Mouse (Mus musculus) stomach, postnatal 0 days (tissue): ENCODE measurements around the gene Prmt3. TPM values are rescaled to one million over a fixed set of nuclear protein-coding genes. Genes with fewer than 3 reads are reported as not detected.

ENCODE experiments used
- ATAC-seq: fragments of 200-750 bp; cut with Nextera tagmentation; 2 replicates; pipeline ENCODE4 v1.8.0; 2017; ENCODE audit not compliant: low FRiP score, low TSS enrichment
- DNase-seq: peaks from one replicate; pipeline ENCODE4 v3.0.0-alpha.2; 2016; ENCODE audit warnings: low spot score
- H3K27ac ChIP-seq: fragments of 300-500 bp; sonication (generic); replicated peaks from 2 replicates; pipeline ENCODE4 v1.5.1; 2014; ENCODE audit warnings: mild to moderate bottlenecking, control low read depth
- H3K27me3 ChIP-seq: fragments of 300-500 bp; sonication (generic); 2 replicates; pipeline ENCODE4 v1.6.1; 2014; ENCODE audit warnings: low read length; ENCODE audit not compliant: control insufficient read depth, insufficient read depth
- H3K36me3 ChIP-seq: fragments of 300-500 bp; sonication (generic); 2 replicates; pipeline ENCODE4 v1.6.1; 2014; ENCODE audit warnings: low read length, mixed read lengths; ENCODE audit not compliant: control insufficient read depth, insufficient read depth
- H3K4me1 ChIP-seq: fragments of 300-500 bp; sonication (generic); replicated peaks from 2 replicates; pipeline ENCODE4 v1.6.1; 2014; ENCODE audit warnings: antibody characterized with exemption; ENCODE audit not compliant: control insufficient read depth, insufficient read depth
- H3K4me2 ChIP-seq: fragments of 300-500 bp; sonication (generic); replicated peaks from 2 replicates; pipeline ENCODE4 v1.6.1; 2014; ENCODE audit warnings: low read depth, mild to moderate bottlenecking, control low read depth, moderate library complexity
- H3K4me3 ChIP-seq: fragments of 300-500 bp; sonication (generic); 2 replicates; pipeline ENCODE4 v1.5.1; 2014; ENCODE audit warnings: low read depth, low read length, control low read depth
- H3K9ac ChIP-seq: fragments of 300-500 bp; sonication (generic); 2 replicates; pipeline ENCODE4 v1.6.1; 2014; ENCODE audit warnings: mild to moderate bottlenecking, low read length, control low read depth, mixed read lengths
- H3K9me3 ChIP-seq: fragments of 300-500 bp; sonication (generic); 2 replicates; pipeline ENCODE4 v1.6.1; 2016; ENCODE audit warnings: low read length; ENCODE audit not compliant: control insufficient read depth
- CTCF ChIP-seq: IDR thresholded peaks from 2 replicates; pipeline ENCODE4 v1.5.1; 2016; ENCODE audit warnings: antibody characterized with exemption, low read depth, mild to moderate bottlenecking, moderate library complexity
- EP300 ChIP-seq: optimal IDR thresholded peaks from 2 replicates; pipeline ENCODE3; 2016; ENCODE audit warnings: antibody characterized with exemption
- WGBS: fragments of 180-500 bp; shearing (Covaris S2); extraction: QIAGEN DNeasy Blood & Tissue Kit; methylation state at CpG from one replicate; pipeline ENCODE4 v1.1.7; 2014; 5-methylcytosine and 5-hydroxymethylcytosine counted together
- polyA plus RNA-seq: library from polyadenylated mRNA; unstranded; fragments of >200 nt; fragmentation: Nextera tagmentation; extraction: Ambion mirVana; gene quantifications from 2 replicates; pipeline ENCODE4 v1.2.1, GENCODE M21; 2015

The Prmt3 gene
- polyA plus RNA-seq, 1 experiment from 2014 or later: 23.5 TPM

- Histone ChIP-seq H3K4me2 (no peak overlapping the region), H3K4me3 (no peak overlapping the region), H3K36me3 (peaks cover 6% of the 10 kb centered on the region; the same call in 1 of the 2 replicates), H3K9ac (no peak overlapping the region), H3K4me1 (no peaks in the 10 kb centered on the region), H3K27me3 (no peaks in the 10 kb centered on the region), H3K27ac (no peak overlapping the region), H3K9me3 (no peaks in the 10 kb centered on the region)
- TF ChIP-seq EP300: no peak
- no peak for TF ChIP-seq CTCF
- no peak for DNase-seq
- ATAC-seq: no peak
- 62% methylated on average over 5 of the region's 5 CpGs for WGBS
Observed at GRCm38 (mm10) chr7:49804638-49805165, 26.6 kb downstream of the Prmt3 start.

- DNase-seq: no peak
- no peak for TF ChIP-seq CTCF
- TF ChIP-seq EP300: no peak
- no peak for ATAC-seq
- no peak overlapping the region for H3K4me2 ChIP-seq
- no peaks in the 10 kb centered on the region for H3K9me3 ChIP-seq
- no peak overlapping the region for H3K9ac ChIP-seq
- H3K27me3 ChIP-seq: no peaks in the 10 kb centered on the region
- H3K27ac ChIP-seq: no peak overlapping the region
- no peak overlapping the region for H3K4me3 ChIP-seq
- WGBS: 43% methylated on average over 3 of the region's 3 CpGs
- H3K36me3 ChIP-seq: peaks cover 6% of the 10 kb centered on the region; the same call in 1 of the 2 replicates
- H3K4me1 ChIP-seq: no peaks in the 10 kb centered on the region
Observed at GRCm38 (mm10) chr7:49805618-49806017, 27.5 kb downstream of the Prmt3 start.

GRCm38 (mm10) chr7:49807093-49807682 lies 29.0 kb downstream of the Prmt3 start:
- Histone ChIP-seq H3K4me3 (no peak overlapping the region), H3K4me1 (no peaks in the 10 kb centered on the region), H3K4me2 (no peak overlapping the region), H3K9ac (no peak overlapping the region), H3K27ac (no peak overlapping the region), H3K36me3 (peaks cover 6% of the 10 kb centered on the region; the same call in 1 of the 2 replicates), H3K9me3 (no peaks in the 10 kb centered on the region), H3K27me3 (no peaks in the 10 kb centered on the region)
- ATAC-seq: no peak
- TF ChIP-seq EP300: no peak
- TF ChIP-seq CTCF: no peak
- 76% methylated on average over 9 of the region's 9 CpGs for WGBS
- no peak for DNase-seq

GRCm38 (mm10) chr7:49807846-49808622 lies 29.9 kb downstream of the Prmt3 start:
- Histone ChIP-seq H3K9ac (no peak overlapping the region), H3K36me3 (peaks cover 6% of the 10 kb centered on the region; the same call in 1 of the 2 replicates), H3K4me2 (no peak overlapping the region), H3K4me3 (no peak overlapping the region), H3K4me1 (no peaks in the 10 kb centered on the region), H3K27me3 (no peaks in the 10 kb centered on the region), H3K27ac (no peak overlapping the region), H3K9me3 (no peaks in the 10 kb centered on the region)
- no peak for ATAC-seq
- 87% methylated on average over 17 of the region's 17 CpGs for WGBS
- DNase-seq: no peak
- TF ChIP-seq EP300 (no peak), CTCF (no peak)

- H3K4me2 ChIP-seq: no peak overlapping the region
- no peaks in the 10 kb centered on the region for H3K4me1 ChIP-seq
- no peak overlapping the region for H3K4me3 ChIP-seq
- H3K27ac ChIP-seq: no peak overlapping the region
- no peak for TF ChIP-seq CTCF
- TF ChIP-seq EP300: no peak
- WGBS: 88% methylated on average over 6 of the region's 6 CpGs
- peaks cover 6% of the 10 kb centered on the region; the same call in 1 of the 2 replicates for H3K36me3 ChIP-seq
- no peak overlapping the region for H3K9ac ChIP-seq
- no peaks in the 10 kb centered on the region for H3K9me3 ChIP-seq
- ATAC-seq (no peak), DNase-seq (no peak)
- H3K27me3 ChIP-seq: no peaks in the 10 kb centered on the region
Observed at GRCm38 (mm10) chr7:49809100-49809499, 31.0 kb downstream of the Prmt3 start.

- Histone ChIP-seq H3K9ac (no peak overlapping the region), H3K4me1 (no peaks in the 10 kb centered on the region), H3K4me3 (no peak overlapping the region), H3K27ac (no peak overlapping the region), H3K27me3 (no peaks in the 10 kb centered on the region), H3K36me3 (peaks cover 6% of the 10 kb centered on the region; the same call in 1 of the 2 replicates), H3K9me3 (no peaks in the 10 kb centered on the region), H3K4me2 (no peak overlapping the region)
- 57% methylated on average over 3 of the region's 3 CpGs for WGBS
- no peak for DNase-seq
- no peak for ATAC-seq
- TF ChIP-seq CTCF: no peak
- no peak for TF ChIP-seq EP300
Observed at GRCm38 (mm10) chr7:49809562-49809961, 31.4 kb downstream of the Prmt3 start.
